Mouse (Mus musculus) midbrain, embryonic 13.5 days (tissue): Measurements from ENCODE around the gene Carmil2. TPM values are rescaled to one million over a fixed set of nuclear protein-coding genes. Genes with fewer than 3 reads are reported as not detected.
A peak's percentile ranks its signal among the peaks of the same experiment; 100 is the strongest.

ENCODE experiments used
- ATAC-seq: fragments of 200-750 bp; cut with Nextera tagmentation; 2 replicates; pipeline ENCODE4 v1.8.0; 2017; ENCODE audit warnings: mild to moderate bottlenecking, moderate TSS enrichment, moderate library complexity
- H3K27ac ChIP-seq: fragments of 300-500 bp; sonication (generic); 2 replicates; pipeline ENCODE4 v1.5.1; 2015; ENCODE audit warnings: inconsistent platforms, mild to moderate bottlenecking, moderate library complexity
- H3K27me3 ChIP-seq: fragments of 300-500 bp; sonication (generic); 2 replicates; pipeline ENCODE4 v1.6.1; 2015; ENCODE audit warnings: mild to moderate bottlenecking, inconsistent platforms
- H3K36me3 ChIP-seq: fragments of 300-500 bp; sonication (generic); 2 replicates; pipeline ENCODE4 v1.6.1; 2015; ENCODE audit warnings: mild to moderate bottlenecking, inconsistent platforms
- H3K4me1 ChIP-seq: fragments of 300-500 bp; sonication (generic); replicated peaks from 2 replicates; pipeline ENCODE4 v1.6.1; 2015; ENCODE audit warnings: inconsistent platforms
- H3K4me2 ChIP-seq: fragments of 300-500 bp; sonication (generic); replicated peaks from 2 replicates; pipeline ENCODE4 v1.6.1; 2015; ENCODE audit warnings: moderate library complexity, mild to moderate bottlenecking, inconsistent platforms
- H3K4me3 ChIP-seq: fragments of 300-500 bp; sonication (generic); replicated peaks from 2 replicates; pipeline ENCODE4 v1.5.1; 2015; ENCODE audit warnings: mild to moderate bottlenecking, inconsistent platforms
- H3K9ac ChIP-seq: fragments of 300-500 bp; sonication (generic); replicated peaks from 2 replicates; pipeline ENCODE4 v1.6.1; 2015; ENCODE audit warnings: mild to moderate bottlenecking, inconsistent platforms
- H3K9me3 ChIP-seq: fragments of 300-500 bp; sonication (generic); 2 replicates; pipeline ENCODE4 v1.6.1; 2016; ENCODE audit warnings: mild to moderate bottlenecking, inconsistent platforms
- WGBS: fragments of 180-500 bp; shearing (Covaris S2); methylation state at CpG from one replicate; pipeline ENCODE4 v1.1.7; 2015; 5-methylcytosine and 5-hydroxymethylcytosine counted together
- polyA plus RNA-seq: library from polyadenylated mRNA; unstranded; fragments of >200 nt; fragmentation: Nextera tagmentation; extraction: Ambion mirVana; gene quantifications from 2 replicates; pipeline ENCODE4 v1.2.1, GENCODE M21; 2015

The Carmil2 gene
- polyA plus RNA-seq, 1 experiment from 2014 or later = 12.5 TPM

DNA sequence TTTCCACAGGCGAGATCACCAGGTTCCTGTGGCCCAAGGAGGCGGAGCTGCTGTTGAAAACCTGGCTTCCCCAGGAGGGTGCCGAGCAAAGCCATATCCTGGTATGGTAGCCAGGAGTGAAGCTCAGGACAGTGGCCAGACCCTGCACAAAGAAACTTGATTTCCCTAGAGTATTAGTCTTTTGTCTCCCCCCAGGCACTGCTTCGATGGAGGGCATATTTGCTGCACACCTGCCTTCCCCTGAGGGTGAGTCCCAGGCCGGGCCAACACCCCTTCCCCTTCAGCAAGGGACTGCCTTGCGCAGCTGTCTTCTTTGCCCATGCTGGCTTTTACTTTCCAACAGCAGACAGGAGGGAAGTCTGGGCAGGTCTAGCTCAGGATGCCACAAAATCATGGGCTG, 477 bp downstream of the Carmil2 start:
- Histone ChIP-seq H3K36me3 (peaks cover 29% of the 10 kb centered on the region), H3K27ac (no peak overlapping the region), H3K27me3 (no peaks in the 10 kb centered on the region), H3K4me3 (no peak overlapping the region), H3K9me3 (no peaks in the 10 kb centered on the region), H3K9ac (no peak overlapping the region), H3K4me1 (0 out of 2 replicates have a peak, but pooled peaks cover 7% of the 10 kb centered on the region), H3K4me2 (no peak overlapping the region)
- WGBS = 63% methylated on average over 6 of the region's 6 CpGs
- ATAC-seq = no peak

DNA sequence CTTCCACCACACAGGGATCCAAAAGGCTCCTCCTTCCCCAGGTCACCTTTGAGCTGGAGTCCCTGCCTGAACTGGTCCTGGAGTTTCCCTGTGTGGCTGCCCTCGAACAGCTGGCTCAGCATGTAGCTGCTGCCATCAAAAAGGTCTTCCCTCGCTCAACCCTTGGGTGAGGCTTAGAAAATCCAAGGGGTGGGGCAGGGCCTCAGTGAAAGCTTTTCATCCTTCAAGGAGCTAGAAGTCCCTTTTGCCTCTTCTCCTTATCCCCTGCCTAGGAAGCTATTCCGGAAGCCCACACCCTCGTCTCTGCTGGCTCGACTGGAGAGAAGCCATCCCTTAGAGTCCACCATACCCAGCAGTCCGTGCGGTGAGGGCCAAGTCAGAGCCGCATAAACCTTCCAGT, 1.4 kb downstream of the Carmil2 start:
- peaks cover 21% of the 10 kb centered on the region for H3K36me3 ChIP-seq
- H3K27ac ChIP-seq = no peak overlapping the region
- WGBS = 58% methylated on average over 8 of the region's 8 CpGs
- 0 out of 2 replicates have a peak, but pooled peaks cover 7% of the 10 kb centered on the region for H3K4me1 ChIP-seq
- H3K4me3 ChIP-seq = no peak overlapping the region
- H3K9ac ChIP-seq = no peak overlapping the region
- no peaks in the 10 kb centered on the region for H3K27me3 ChIP-seq
- no peak overlapping the region for H3K4me2 ChIP-seq
- no peak for ATAC-seq
- no peaks in the 10 kb centered on the region for H3K9me3 ChIP-seq

GRCm38 (mm10) chr8:105688242-105688752, 2.2 kb downstream of the Carmil2 start:
- no peak overlapping the region for H3K4me2 ChIP-seq
- WGBS = 70% methylated on average over 14 of the region's 14 CpGs
- H3K4me1 ChIP-seq = 0 out of 2 replicates have a peak, but pooled peaks cover 9% of the 10 kb centered on the region
- H3K9ac ChIP-seq = no peak overlapping the region
- H3K9me3 ChIP-seq = no peaks in the 10 kb centered on the region
- peaks cover 13% of the 10 kb centered on the region for H3K36me3 ChIP-seq
- no peaks in the 10 kb centered on the region for H3K27me3 ChIP-seq
- ATAC-seq = no peak
- no peak overlapping the region for H3K4me3 ChIP-seq
- no peak overlapping the region for H3K27ac ChIP-seq

DNA sequence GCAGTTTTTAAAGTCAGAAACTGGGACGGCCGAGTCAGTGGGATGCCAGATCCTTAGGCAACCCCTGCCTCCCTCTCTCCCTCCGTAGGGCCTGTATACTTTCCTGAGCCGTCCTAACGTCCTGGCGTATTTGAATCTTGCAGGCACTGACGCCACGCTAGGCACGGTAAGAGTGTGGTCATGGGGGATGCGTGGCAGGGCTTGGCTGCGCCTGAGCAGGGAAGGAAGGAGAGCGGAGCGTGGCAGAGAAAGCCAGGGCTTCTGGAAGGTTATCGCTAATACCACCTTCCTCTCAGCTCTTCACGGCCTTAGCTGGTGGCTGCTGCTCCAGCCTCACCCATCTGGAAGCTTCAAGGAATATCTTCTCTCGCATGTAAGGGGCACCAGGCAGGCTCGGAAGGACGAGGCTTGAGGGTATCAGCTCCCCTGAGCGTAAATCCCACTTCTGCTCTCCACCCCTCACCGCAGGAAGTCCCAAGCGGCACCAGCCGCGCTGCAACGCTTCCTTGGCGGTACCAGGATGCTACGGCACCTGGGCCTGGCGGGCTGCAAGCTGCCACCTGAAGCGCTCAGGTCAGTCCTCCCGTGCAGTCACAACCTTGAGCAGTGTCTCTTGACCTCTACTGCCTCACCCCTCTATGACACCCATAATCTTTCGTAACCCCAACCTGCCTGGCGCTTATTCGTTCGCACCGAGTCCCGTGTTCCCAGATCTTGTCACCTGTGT, 3.3 kb downstream of the Carmil2 start:
- Histone ChIP-seq H3K9ac (no peak overlapping the region), H3K9me3 (no peaks in the 10 kb centered on the region), H3K36me3 (peaks cover 2% of the 10 kb centered on the region), H3K4me1 (peaks cover 20% of the 10 kb centered on the region), H3K4me3 (no peak overlapping the region), H3K27me3 (no peaks in the 10 kb centered on the region), H3K27ac (no peak overlapping the region), H3K4me2 (no peak overlapping the region)
- 58% methylated on average over 35 of the region's 35 CpGs for WGBS
- no peak for ATAC-seq

GRCm38 (mm10) chr8:105689983-105690360, 3.9 kb downstream of the Carmil2 start:
- Histone ChIP-seq H3K27me3 (no peaks in the 10 kb centered on the region), H3K4me1 (peaks cover 25% of the 10 kb centered on the region), H3K27ac (no peak overlapping the region), H3K4me2 (no peak overlapping the region), H3K9me3 (no peaks in the 10 kb centered on the region), H3K36me3 (no peaks in the 10 kb centered on the region), H3K9ac (no peak overlapping the region), H3K4me3 (no peak overlapping the region)
- ATAC-seq = no peak
- WGBS = 84% methylated on average over 9 of the region's 9 CpGs

GRCm38 (mm10) chr8:105690978-105691377, 4.9 kb downstream of the Carmil2 start:
- Histone ChIP-seq H3K4me3 (no peak overlapping the region), H3K9ac (no peak overlapping the region), H3K27me3 (no peaks in the 10 kb centered on the region), H3K9me3 (no peaks in the 10 kb centered on the region), H3K4me2 (no peak overlapping the region), H3K4me1 (peaks cover 27% of the 10 kb centered on the region), H3K27ac (no peak overlapping the region), H3K36me3 (peaks cover 8% of the 10 kb centered on the region; the same call in 1 of the 2 replicates)
- ATAC-seq = no peak
- 81% methylated on average over 14 of the region's 14 CpGs for WGBS

- no peak overlapping the region for H3K4me2 ChIP-seq
- ATAC-seq = no peak
- no peak overlapping the region for H3K27ac ChIP-seq
- 0 out of 2 replicates have a peak overlapping the region, but pooled peaks have one; percentile 2 for H3K9ac ChIP-seq
- peaks cover 25% of the 10 kb centered on the region for H3K4me1 ChIP-seq
- peaks cover 25% of the 10 kb centered on the region for H3K36me3 ChIP-seq
- H3K27me3 ChIP-seq = no peaks in the 10 kb centered on the region
- H3K4me3 ChIP-seq = no peak overlapping the region
- H3K9me3 ChIP-seq = no peaks in the 10 kb centered on the region
- 95% methylated on average over 11 of the region's 11 CpGs for WGBS
Measured at GRCm38 (mm10) chr8:105692449-105693182, 6.5 kb downstream of the Carmil2 start.

DNA sequence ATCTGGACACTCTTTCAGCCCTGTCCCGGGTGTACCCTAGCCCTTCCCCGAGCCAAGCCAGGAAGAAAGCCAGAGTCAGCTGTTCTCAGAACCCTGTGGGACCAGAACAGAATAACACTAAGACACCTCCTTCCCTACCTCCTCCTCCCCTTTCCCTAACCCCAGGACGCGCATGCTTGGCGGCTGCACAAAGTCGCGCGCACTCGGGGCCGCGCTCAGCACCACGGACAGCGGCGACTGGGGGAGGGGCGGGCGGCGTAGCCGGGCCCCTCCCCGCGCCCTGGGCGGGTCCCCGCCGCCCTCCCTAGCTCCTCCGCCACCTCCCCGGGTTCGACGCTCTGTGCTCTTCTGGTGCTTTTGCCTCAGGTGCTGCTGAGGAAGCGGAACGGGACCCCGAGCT, 7.6 kb downstream of the Carmil2 start:
- 2% methylated on average over 30 of the region's 30 CpGs for WGBS
- ATAC-seq = peak; percentile 60

DNA sequence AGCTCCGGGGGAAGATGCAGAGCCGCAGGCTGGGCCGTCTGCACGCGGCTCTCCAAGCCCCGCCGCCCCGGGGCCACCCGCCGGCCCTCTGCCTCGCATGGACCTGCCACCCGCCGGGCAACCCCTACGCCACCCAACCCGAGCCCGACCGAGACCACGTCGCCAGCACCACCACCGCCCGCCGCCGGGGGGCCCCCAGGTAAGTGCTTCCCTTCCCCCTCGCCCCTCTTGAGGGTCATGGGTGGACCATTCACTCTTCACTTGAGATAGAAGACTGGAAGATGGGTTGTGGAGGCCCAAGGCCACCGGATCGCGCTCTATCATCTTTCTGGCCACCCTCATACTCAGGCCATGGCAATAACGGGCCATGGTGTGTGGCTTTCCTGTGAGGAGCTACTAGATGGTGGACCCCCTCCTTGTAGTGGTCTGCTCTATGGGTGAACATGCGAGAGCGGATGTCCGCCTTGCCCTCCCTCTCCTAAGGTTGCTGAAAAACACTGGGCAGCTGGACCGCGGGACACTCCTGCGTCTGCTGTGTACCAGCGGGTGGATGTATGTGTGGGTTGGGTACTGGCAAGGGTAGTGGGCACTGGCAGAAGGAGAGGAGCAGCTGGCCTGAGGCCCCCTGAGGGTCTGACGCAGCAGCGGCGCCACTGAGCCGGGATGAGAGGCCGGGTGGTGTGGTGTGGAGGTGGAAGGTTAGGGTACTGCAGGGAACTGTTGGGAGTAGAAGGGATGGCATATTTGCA, 8.2 kb downstream of the Carmil2 start:
- H3K27me3 ChIP-seq = no peaks in the 10 kb centered on the region
- peak overlapping the region; percentile 67 for H3K4me3 ChIP-seq
- peak overlapping the region; percentile 88 for H3K27ac ChIP-seq
- peak overlapping the region; percentile 86 for H3K9ac ChIP-seq
- peaks cover 38% of the 10 kb centered on the region for H3K36me3 ChIP-seq
- ATAC-seq = peak; percentile 68
- H3K4me2 ChIP-seq = peak overlapping the region; percentile 83
- peaks cover 25% of the 10 kb centered on the region for H3K4me1 ChIP-seq
- H3K9me3 ChIP-seq = no peaks in the 10 kb centered on the region
- WGBS = 7% methylated on average over 38 of the region's 40 CpGs

More for the DNA sequence above, 7.6 kb downstream of the Carmil2 start:
- peak overlapping the region; percentile 86 for H3K9ac ChIP-seq
- H3K9me3 ChIP-seq = no peaks in the 10 kb centered on the region
- H3K27ac ChIP-seq = peak overlapping the region; percentile 88
- no peaks in the 10 kb centered on the region for H3K27me3 ChIP-seq
- peaks cover 35% of the 10 kb centered on the region for H3K36me3 ChIP-seq
- peak overlapping the region; percentile 67 for H3K4me3 ChIP-seq
- H3K4me1 ChIP-seq = peaks cover 25% of the 10 kb centered on the region
- H3K4me2 ChIP-seq = peak overlapping the region; percentile 83

DNA sequence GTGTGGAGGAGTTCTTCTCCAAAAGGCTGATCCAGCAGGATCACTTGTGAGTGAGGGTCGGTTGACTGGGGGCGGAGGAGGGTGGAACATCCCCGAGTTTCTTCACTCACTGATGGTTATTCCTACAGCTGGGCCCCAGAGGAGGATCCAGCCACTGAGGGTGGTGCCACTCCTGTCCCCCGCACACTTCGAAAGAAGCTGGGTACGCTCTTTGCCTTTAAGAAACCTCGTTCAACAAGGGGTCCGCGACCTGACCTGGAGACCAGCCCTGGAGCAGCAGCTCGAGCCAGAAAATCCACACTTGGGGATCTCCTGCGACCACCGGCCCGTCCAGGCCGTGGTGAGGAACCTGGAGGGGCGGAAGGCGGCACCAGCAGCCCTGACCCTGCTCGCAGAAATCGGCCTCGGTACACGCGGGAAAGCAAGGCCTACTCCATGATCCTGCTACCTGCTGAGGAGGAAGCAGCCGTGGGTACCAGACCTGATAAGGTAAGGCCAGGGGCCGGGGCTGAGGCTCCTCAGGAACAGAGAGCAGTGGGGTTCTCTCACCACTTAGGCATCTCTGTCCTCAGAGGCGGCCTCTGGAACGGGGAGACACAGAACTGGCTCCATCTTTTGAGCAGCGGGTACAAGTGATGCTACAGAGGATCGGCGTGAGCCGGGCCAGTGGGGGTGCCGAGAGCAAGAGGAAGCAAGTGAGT, 9.2 kb downstream of the Carmil2 start:
- no peaks in the 10 kb centered on the region for H3K9me3 ChIP-seq
- H3K9ac ChIP-seq = peak overlapping the region; percentile 86
- whole genome bisulfite sequencing = 83% methylated on average over 30 of the region's 30 CpGs
- peaks cover 35% of the 10 kb centered on the region for H3K4me1 ChIP-seq
- H3K36me3 ChIP-seq = peaks cover 38% of the 10 kb centered on the region
- peak overlapping the region; percentile 88 for H3K27ac ChIP-seq
- no peak for ATAC-seq
- H3K27me3 ChIP-seq = no peaks in the 10 kb centered on the region
- peak overlapping the region; percentile 83 for H3K4me2 ChIP-seq
- H3K4me3 ChIP-seq = peak overlapping the region; percentile 67

DNA sequence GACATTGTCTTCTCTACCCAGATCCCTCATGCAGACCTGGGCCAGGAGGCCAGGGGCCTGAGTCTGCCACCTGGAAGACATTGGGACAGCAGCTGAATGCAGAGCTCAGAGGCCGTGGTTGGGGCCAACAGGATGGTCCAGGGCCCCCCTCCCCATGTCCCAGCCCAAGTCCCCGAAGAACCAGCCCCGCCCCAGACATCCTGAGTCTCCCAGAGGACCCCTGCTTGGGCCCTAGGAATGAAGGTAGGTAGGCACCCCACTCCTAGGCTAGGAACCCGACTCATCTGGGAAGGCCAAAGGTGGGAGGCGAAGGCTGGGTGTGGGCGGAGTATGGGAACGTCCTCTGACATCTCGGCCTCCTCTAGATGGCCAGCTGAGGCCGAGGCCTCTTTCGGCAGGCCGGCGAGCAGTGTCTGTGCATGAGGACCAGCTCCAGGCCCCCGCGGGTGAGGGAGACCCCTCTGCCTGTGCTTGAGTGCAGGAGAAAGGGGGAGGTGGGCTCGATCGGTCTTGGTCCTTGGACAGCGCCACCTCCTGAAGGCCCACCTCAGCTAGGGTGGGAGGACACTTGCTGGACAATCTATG, 11.2 kb downstream of the Carmil2 start:
- Histone ChIP-seq H3K9me3 (no peaks in the 10 kb centered on the region), H3K4me2 (no peak overlapping the region), H3K9ac (no peak overlapping the region), H3K27ac (no peak overlapping the region), H3K4me1 (peaks cover 44% of the 10 kb centered on the region), H3K4me3 (no peak overlapping the region), H3K36me3 (peaks cover 38% of the 10 kb centered on the region), H3K27me3 (no peaks in the 10 kb centered on the region)
- ATAC-seq = no peak
- WGBS = 91% methylated on average over 17 of the region's 17 CpGs
